Mouse (Mus musculus) forebrain, postnatal 0 days (tissue): ENCODE data around the gene Vmn1r209. TPM values are rescaled to one million over a fixed set of nuclear protein-coding genes. Genes with fewer than 3 reads are reported as not detected.
"Not testable (repeated sequence)": the region's sequence is repeated elsewhere in the genome, so short reads cannot be mapped to it uniquely, and the experiment has no call there.

Experiments used
- ATAC-seq: fragments of 200-750 bp; cut with Nextera tagmentation; 2 replicates; pipeline ENCODE4 v1.8.0; 2017; ENCODE audit warnings: mild to moderate bottlenecking, moderate library complexity
- DNase-seq: peaks from one replicate; pipeline ENCODE4 v3.0.0-alpha.2; 2015
- H3K27ac ChIP-seq: fragments of 300-500 bp; sonication (generic); 2 replicates; pipeline ENCODE4 v1.5.1; 2014; ENCODE audit warnings: low read depth, mild to moderate bottlenecking, antibody characterized with exemption, low read length, moderate library complexity, mixed read lengths
- H3K27me3 ChIP-seq: fragments of 300-500 bp; sonication (generic); 2 replicates; pipeline ENCODE4 v1.6.1; 2014; ENCODE audit warnings: mild to moderate bottlenecking, low read length, mixed read lengths; ENCODE audit not compliant: insufficient read depth
- H3K36me3 ChIP-seq: fragments of 300-500 bp; sonication (generic); 2 replicates; pipeline ENCODE4 v1.6.1; 2014; ENCODE audit warnings: mild to moderate bottlenecking, moderate library complexity; ENCODE audit not compliant: insufficient read depth
- H3K4me1 ChIP-seq: fragments of 300-500 bp; sonication (generic); 2 replicates; pipeline ENCODE4 v1.6.1; 2014; ENCODE audit warnings: antibody characterized with exemption; ENCODE audit not compliant: insufficient read depth
- H3K4me2 ChIP-seq: fragments of 300-500 bp; sonication (generic); 2 replicates; pipeline ENCODE4 v1.6.1; 2014; ENCODE audit warnings: low read depth, mild to moderate bottlenecking, moderate library complexity
- H3K4me3 ChIP-seq: fragments of 300-500 bp; sonication (generic); 2 replicates; pipeline ENCODE4 v1.5.1; 2014; ENCODE audit warnings: low read depth, low read length, mixed read lengths
- H3K9ac ChIP-seq: fragments of 300-500 bp; sonication (generic); 2 replicates; pipeline ENCODE4 v1.6.1; 2014; ENCODE audit warnings: mild to moderate bottlenecking
- H3K9me3 ChIP-seq: fragments of 300-500 bp; sonication (generic); 2 replicates; pipeline ENCODE4 v1.6.1; 2016; ENCODE audit warnings: low read length
- WGBS: fragments of 180-500 bp; shearing (Covaris S2); extraction: QIAGEN DNeasy Blood & Tissue Kit; methylation state at CpG from one replicate; pipeline ENCODE4 v1.1.7; 2014; 5-methylcytosine and 5-hydroxymethylcytosine counted together
- polyA plus RNA-seq: library from polyadenylated mRNA; unstranded; fragments of >200 nt; fragmentation: Nextera tagmentation; extraction: Ambion mirVana; gene quantifications from 2 replicates; pipeline ENCODE4 v1.2.1, GENCODE M21; 2015
- total RNA-seq: library from RNA; depleted of rRNA; stranded (reverse); fragments of >200 nt; gene quantifications from 2 replicates; pipeline ENCODE4 v1.2.3, GENCODE M21; 2014; rRNA removed

The Vmn1r209 gene
- total and polyA plus RNA-seq, 2 experiments from 2014 or later = not detected

GRCm38 (mm10) chr13:22771592-22771991 lies 37.9 kb downstream of the Vmn1r209 start:
- DNase-seq, H3K9ac ChIP-seq, H3K9me3 ChIP-seq, H3K4me1 ChIP-seq, H3K4me2 ChIP-seq, H3K27ac ChIP-seq, ATAC-seq, H3K27me3 ChIP-seq, H3K4me3 ChIP-seq, H3K36me3 ChIP-seq: not testable (repeated sequence)
- 100% methylated on average over 1 of the region's 2 CpGs for WGBS

Other genes with a start within 250 kb of the Vmn1r209 start
- not detected in 2 replicates for gene Vmn1r205, start 216.7 kb downstream of the Vmn1r209 start, total RNA-seq
- not detected in 2 replicates for gene Vmn1r205, start 216.7 kb downstream of the Vmn1r209 start, polyA plus RNA-seq
- gene Vmn1r206, start 185.4 kb downstream of the Vmn1r209 start, total RNA-seq = not detected in 2 replicates
- gene Vmn1r206, start 185.4 kb downstream of the Vmn1r209 start, polyA plus RNA-seq = not detected in 2 replicates
- 0.05 TPM in 1 of 2 replicates, not detected in the other for gene Vmn1r207-ps, start 80.1 kb downstream of the Vmn1r209 start, total RNA-seq
- gene Vmn1r207-ps, start 80.1 kb downstream of the Vmn1r209 start, polyA plus RNA-seq = not detected in 2 replicates
- gene Vmn1r208, start 32.3 kb downstream of the Vmn1r209 start, total RNA-seq = not detected in 2 replicates
- not detected in 2 replicates for gene Vmn1r208, start 32.3 kb downstream of the Vmn1r209 start, polyA plus RNA-seq
- gene Vmn1r210, start 21.7 kb upstream of the Vmn1r209 start, total RNA-seq = not detected in 2 replicates
- gene Vmn1r210, start 21.7 kb upstream of the Vmn1r209 start, polyA plus RNA-seq = not detected in 2 replicates
- not detected in 2 replicates for gene Vmn1r211, start 47.9 kb upstream of the Vmn1r209 start, total RNA-seq
- not detected in 2 replicates for gene Vmn1r211, start 47.9 kb upstream of the Vmn1r209 start, polyA plus RNA-seq
- gene Vmn1r212, start 74.5 kb upstream of the Vmn1r209 start, total RNA-seq = not detected in 2 replicates
- gene Vmn1r212, start 74.5 kb upstream of the Vmn1r209 start, polyA plus RNA-seq = not detected in 2 replicates
- gene Vmn1r213, start 198.0 kb upstream of the Vmn1r209 start, total RNA-seq = not detected in 2 replicates
- gene Vmn1r213, start 198.0 kb upstream of the Vmn1r209 start, polyA plus RNA-seq = not detected in 2 replicates
- gene Vmn1r214, start 220.7 kb upstream of the Vmn1r209 start, total RNA-seq = not detected in 2 replicates
- gene Vmn1r214, start 220.7 kb upstream of the Vmn1r209 start, polyA plus RNA-seq = not detected in 2 replicates